Mouse (Mus musculus) NIH3T3 (cell line): ENCODE results near the gene Flot1.
A peak's percentile ranks its signal among the peaks of the same experiment; 100 is the strongest.

Experiments
- DNase-seq: peaks from one replicate; pipeline ENCODE4 v3.0.0-alpha.2; 2012; ENCODE audit warnings: low read depth

The Flot1 gene

GRCm38 (mm10) chr17:35836178-35836965, 13.3 kb downstream of the Flot1 start:
- DNase-seq, result peak; percentile 96

- DNase-seq, result peak; percentile 95
These were observed 14.0 kb downstream of the Flot1 start for GRCm38 (mm10) chr17:35836991-35837422.

GRCm38 (mm10) chr17:35837487-35837886, 14.5 kb downstream of the Flot1 start:
- peak; percentile 70 for DNase-seq

GRCm38 (mm10) chr17:35838122-35838544, 15.1 kb downstream of the Flot1 start, which contains the start of gene Tubb5:
Gene Tubb5, minus strand, starts transcription at chr17:35838306.
- peak; percentile 99 for DNase-seq

- no peak for DNase-seq
These were observed 15.5 kb downstream of the Flot1 start for GRCm38 (mm10) chr17:35838570-35838969.

- peak; percentile 67 for DNase-seq
These were observed 16.0 kb downstream of the Flot1 start for GRCm38 (mm10) chr17:35839002-35839401.

- no peak for DNase-seq
These were observed 17.5 kb downstream of the Flot1 start for GRCm38 (mm10) chr17:35840561-35840960.

GRCm38 (mm10) chr17:35841076-35841950, 18.3 kb downstream of the Flot1 start, which contains the start of gene Mdc1:
Gene Mdc1, plus strand, starts transcription at chr17:35841515.
- DNase-seq, result peak; percentile 100

GRCm38 (mm10) chr17:35842006-35842405, 19.0 kb downstream of the Flot1 start:
- peak; percentile 16 for DNase-seq

GRCm38 (mm10) chr17:35843514-35843913, 20.5 kb downstream of the Flot1 start:
- DNase-seq, result peak; percentile 42

GRCm38 (mm10) chr17:35848112-35848511, 25.1 kb downstream of the Flot1 start:
- peak; percentile 43 for DNase-seq

- no peak for DNase-seq
These were observed 27.9 kb downstream of the Flot1 start for GRCm38 (mm10) chr17:35850974-35851373.

GRCm38 (mm10) chr17:35859371-35859770, 36.3 kb downstream of the Flot1 start:
- DNase-seq, result no peak

GRCm38 (mm10) chr17:35859835-35860234, 36.8 kb downstream of the Flot1 start:
- no peak for DNase-seq

- DNase-seq, result no peak
These were observed 37.8 kb downstream of the Flot1 start for GRCm38 (mm10) chr17:35860831-35861197.

GRCm38 (mm10) chr17:35861198-35861857, 38.3 kb downstream of the Flot1 start, which contains the start of gene Nrm:
Gene Nrm, plus strand, starts transcription at chr17:35861318.
- peak; percentile 95 for DNase-seq

- DNase-seq, result peak; percentile 48
These were observed 41.9 kb downstream of the Flot1 start for GRCm38 (mm10) chr17:35864832-35865353.

- peak; percentile 88 for DNase-seq
These were observed 42.7 kb downstream of the Flot1 start, which contains the start of gene Ppp1r18 for GRCm38 (mm10) chr17:35865481-35866280. Gene Ppp1r18, plus strand, starts transcription at chr17:35865593.

GRCm38 (mm10) chr17:35866281-35866831, 43.3 kb downstream of the Flot1 start:
- peak; percentile 80 for DNase-seq
